Mouse (Mus musculus) G1E (cell line): ENCODE data around the gene Mef2a. TPM values are rescaled to one million over a fixed set of nuclear protein-coding genes. Genes with fewer than 3 reads are reported as not detected.

Source experiments
- ATAC-seq: 2 replicates; pipeline ENCODE4 v1.8.0; 2016; ENCODE audit warnings: mild to moderate bottlenecking; ENCODE audit not compliant: insufficient number of reproducible peaks, poor library complexity, low FRiP score, severe bottlenecking; ENCODE audit errors: extremely low read depth
- DNase-seq: peaks from one replicate; pipeline ENCODE4 v3.0.0; 2012; ENCODE audit warnings: low spot score
- H3K27me3 ChIP-seq: 2 replicates; pipeline ENCODE4 v1.6.1; 2012; ENCODE audit warnings: mild to moderate bottlenecking, low read length, inconsistent platforms; ENCODE audit not compliant: insufficient read depth
- H3K36me3 ChIP-seq: replicated peaks from 2 replicates; pipeline ENCODE3; 2012; ENCODE audit warnings: mild to moderate bottlenecking, inconsistent platforms
- H3K4me1 ChIP-seq: 2 replicates; pipeline ENCODE4 v1.6.1; 2012; ENCODE audit warnings: low read depth, low read length, inconsistent platforms, mixed read lengths; ENCODE audit not compliant: insufficient read depth
- H3K4me3 ChIP-seq: 2 replicates; pipeline ENCODE4 v1.5.1; 2012; ENCODE audit warnings: low read depth, mild to moderate bottlenecking, inconsistent platforms, low read length, moderate library complexity, mixed read lengths
- H3K9me3 ChIP-seq: replicated peaks from 2 replicates; pipeline ENCODE4 v1.6.1; 2012; ENCODE audit warnings: inconsistent platforms
- CTCF ChIP-seq: IDR thresholded peaks from 2 replicates; pipeline ENCODE4 v1.5.1; 2012; ENCODE audit warnings: low read depth, low read length, inconsistent platforms, mixed read lengths
- GATA1 ChIP-seq: IDR thresholded peaks from 2 replicates; pipeline ENCODE4 v1.6.1; 2012; ENCODE audit warnings: borderline replicate concordance, low read length, inconsistent platforms, mixed read lengths
- GATA2 ChIP-seq: IDR thresholded peaks from 2 replicates; pipeline ENCODE4 v1.6.1; 2012; ENCODE audit warnings: low read depth, low read length, inconsistent platforms, borderline replicate concordance
- POLR2AphosphoS5 ChIP-seq: IDR thresholded peaks from 2 replicates; pipeline ENCODE4 v1.6.1; 2012; ENCODE audit warnings: low read depth, low read length, inconsistent platforms; ENCODE audit not compliant: insufficient replicate concordance
- TAL1 ChIP-seq: conservative IDR thresholded peaks from 2 replicates; pipeline ENCODE4 v1.6.1; 2012; ENCODE audit warnings: low read depth, low read length, inconsistent platforms, mixed read lengths
- polyA plus RNA-seq: library from polyadenylated mRNA; stranded (reverse); fragments of >175 nt; gene quantifications from 2 replicates; pipeline ENCODE4 v1.2.3, GENCODE M21; 2012
- total RNA-seq, 2 experiments: library from RNA; stranded (forward) in 1 of 2; stranded (reverse) in 1 of 2; fragments of 200-1000 nt in 1 of 2; fragments of >200 nt in 1 of 2; fragmentation: Nextera tagmentation in 1 of 2; gene quantifications; 2 replicates each; pipeline ENCODE4 v1.2.3; 2014 to 2017

Mef2a gene
- total and polyA plus RNA-seq, 3 experiments = 3.8 to 53.3 (median 24.4) TPM

DNA sequence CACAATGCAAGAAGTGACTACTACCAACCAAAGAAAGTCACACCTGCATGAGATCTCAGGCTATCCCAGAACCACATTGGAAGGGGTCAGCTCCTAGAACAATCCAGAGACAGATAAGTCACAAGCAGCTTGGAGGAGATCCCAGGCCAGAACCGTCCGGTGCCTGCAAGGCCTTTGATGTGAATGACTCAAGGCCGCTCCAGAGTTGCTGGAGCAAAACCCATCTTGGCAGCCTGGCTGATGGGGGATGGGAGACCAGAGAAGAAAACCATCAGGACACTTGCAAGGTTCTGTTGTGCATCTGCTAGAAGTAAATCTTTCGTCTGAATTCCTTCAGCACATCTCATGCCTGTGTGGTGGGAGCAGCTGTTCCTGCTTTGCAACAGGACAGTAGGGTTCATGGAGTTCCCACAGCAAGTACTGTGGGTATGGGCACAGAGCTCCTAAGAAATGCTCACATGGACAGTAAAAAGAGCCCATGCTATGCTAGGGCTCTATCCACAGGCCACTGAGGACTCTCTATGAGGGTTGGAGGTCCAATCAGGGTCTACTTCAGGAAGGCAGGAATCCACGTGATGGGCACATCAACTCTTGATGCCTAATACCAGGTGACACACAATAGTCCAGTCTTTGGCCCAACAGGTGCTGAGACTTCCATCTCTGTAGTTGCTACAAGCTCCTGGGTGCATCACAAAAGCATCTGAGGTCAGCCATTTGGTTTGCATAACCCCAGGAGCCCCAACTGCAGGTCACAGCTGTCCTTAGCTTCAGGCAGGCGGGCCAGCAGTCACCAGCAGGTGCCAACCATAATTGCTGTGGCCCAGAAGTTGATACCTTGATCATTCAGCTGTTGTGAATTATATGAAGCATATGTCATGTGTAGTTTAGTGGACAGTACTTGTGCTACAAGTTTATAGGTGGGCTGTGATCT lies 12.5 kb upstream of the Mef2a start:
- TF ChIP-seq GATA2 = no peak
- no peak for TF ChIP-seq GATA1
- no peak for TF ChIP-seq CTCF
- no peak for TF ChIP-seq POLR2AphosphoS5
- TF ChIP-seq TAL1 = no peak
- Histone ChIP-seq H3K4me1 (no peaks in the 10 kb centered on the region), H3K4me3 (no peak overlapping the region), H3K9me3 (no peaks in the 10 kb centered on the region), H3K27me3 (peaks cover 29% of the 10 kb centered on the region), H3K36me3 (no peaks in the 10 kb centered on the region)
- DNase-seq (no peak), ATAC-seq (no peak)

DNA sequence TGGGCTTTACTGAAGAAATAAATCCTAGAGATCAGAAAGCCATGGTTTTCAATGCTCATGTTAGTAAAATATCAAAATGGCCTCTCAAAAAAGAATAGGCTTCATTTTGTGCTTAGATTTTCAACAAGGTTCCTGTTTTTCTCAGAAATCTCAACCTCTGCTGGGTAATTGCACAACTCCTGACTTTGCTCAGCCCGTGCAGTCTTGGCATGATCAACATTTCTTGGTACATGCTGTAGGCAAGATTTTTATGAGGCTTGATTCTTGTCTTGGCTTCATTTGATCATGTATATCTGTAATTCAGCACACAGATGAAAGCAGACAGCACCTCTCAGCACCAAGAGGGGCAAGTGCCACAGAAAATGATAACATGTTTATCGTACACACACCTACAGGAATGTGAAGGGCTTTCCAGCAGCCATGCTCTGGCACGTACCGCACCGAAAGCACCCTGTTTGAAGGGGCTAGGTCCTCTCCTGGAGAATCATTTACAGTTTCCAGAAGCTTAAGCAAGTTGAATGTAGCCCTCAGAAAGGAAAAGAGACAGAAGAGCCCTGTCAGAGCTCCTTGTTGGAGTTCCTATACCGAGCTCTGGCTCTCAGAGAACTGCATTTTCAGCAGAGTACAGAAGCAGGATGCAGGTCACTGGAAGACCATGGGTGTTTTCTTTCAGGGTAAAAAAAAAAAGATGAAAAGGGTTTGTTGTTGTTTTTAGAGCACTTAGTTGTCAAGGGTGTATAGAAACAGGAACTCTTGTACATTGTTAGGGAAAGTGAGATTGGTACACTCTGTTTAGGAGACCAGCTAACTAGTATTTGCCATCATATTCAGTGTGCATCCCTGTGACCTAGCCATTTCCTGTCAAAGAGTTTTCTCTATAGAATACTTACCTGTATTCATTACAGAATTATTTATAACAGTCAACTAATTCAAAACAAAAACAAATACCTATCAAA lies 7.8 kb upstream of the Mef2a start:
- Histone ChIP-seq H3K4me1 (no peaks in the 10 kb centered on the region), H3K36me3 (no peaks in the 10 kb centered on the region), H3K27me3 (peaks cover 36% of the 10 kb centered on the region), H3K9me3 (no peaks in the 10 kb centered on the region), H3K4me3 (no peak overlapping the region)
- no peak for TF ChIP-seq CTCF
- TF ChIP-seq POLR2AphosphoS5 = no peak
- TF ChIP-seq GATA2 = no peak
- no peak for TF ChIP-seq TAL1
- no peak for TF ChIP-seq GATA1
- ATAC-seq = no peak
- DNase-seq = no peak

- no peak for ATAC-seq
- no peaks in the 10 kb centered on the region for H3K9me3 ChIP-seq
- peaks cover 14% of the 10 kb centered on the region for H3K4me1 ChIP-seq
- H3K27me3 ChIP-seq = peaks cover 42% of the 10 kb centered on the region
- H3K36me3 ChIP-seq = no peaks in the 10 kb centered on the region
- no peak for DNase-seq
- H3K4me3 ChIP-seq = no peak overlapping the region
- TF ChIP-seq TAL1 = no peak
- no peak for TF ChIP-seq GATA2
- TF ChIP-seq POLR2AphosphoS5 = no peak
- TF ChIP-seq CTCF = no peak
- no peak for TF ChIP-seq GATA1
Observed at GRCm38 (mm10) chr7:67376796-67377195, 4.1 kb upstream of the Mef2a start.

GRCm38 (mm10) chr7:67373975-67374374 lies 1.3 kb upstream of the Mef2a start:
- H3K4me3 ChIP-seq = no peak overlapping the region
- no peak for DNase-seq

GRCm38 (mm10) chr7:67373584-67373960 lies 914 bp upstream of the Mef2a start:
- Histone ChIP-seq H3K27me3 (peaks cover 25% of the 10 kb centered on the region), H3K9me3 (no peaks in the 10 kb centered on the region), H3K4me3 (peak overlapping the region; percentile 83), H3K4me1 (peaks cover 23% of the 10 kb centered on the region), H3K36me3 (no peaks in the 10 kb centered on the region)
- TF ChIP-seq CTCF = no peak
- no peak for TF ChIP-seq GATA2
- TF ChIP-seq GATA1 = no peak
- TF ChIP-seq TAL1 = no peak
- TF ChIP-seq POLR2AphosphoS5 = no peak
- ATAC-seq (no peak), DNase-seq (no peak)

More at GRCm38 (mm10) chr7:67373975-67374374, 1.3 kb upstream of the Mef2a start:
- H3K27me3 ChIP-seq = peaks cover 25% of the 10 kb centered on the region
- H3K9me3 ChIP-seq = no peaks in the 10 kb centered on the region
- no peak for TF ChIP-seq GATA1
- TF ChIP-seq TAL1 = no peak
- TF ChIP-seq POLR2AphosphoS5 = no peak
- no peak for TF ChIP-seq CTCF
- no peak for TF ChIP-seq GATA2
- H3K4me1 ChIP-seq = peaks cover 23% of the 10 kb centered on the region
- ATAC-seq = no peak
- no peaks in the 10 kb centered on the region for H3K36me3 ChIP-seq
